Mouse (Mus musculus) ES-Bruce4 (cell line): ENCODE measurements around the gene Edf1. TPM values are rescaled to one million over a fixed set of nuclear protein-coding genes. Genes with fewer than 3 reads are reported as not detected.

Experiments
- H3K27ac ChIP-seq: 2 replicates; pipeline ENCODE4 v1.5.1; 2012; ENCODE audit warnings: low read length, inconsistent platforms; ENCODE audit not compliant: insufficient read depth
- H3K27me3 ChIP-seq: 2 replicates; pipeline ENCODE4 v1.6.1; 2012; ENCODE audit warnings: mild to moderate bottlenecking, low read length, inconsistent platforms; ENCODE audit not compliant: control insufficient read depth, poor library complexity, insufficient read depth, severe bottlenecking
- H3K36me3 ChIP-seq: 2 replicates; pipeline ENCODE4 v1.6.1; 2012; ENCODE audit warnings: inconsistent platforms, mild to moderate bottlenecking, low read length, moderate library complexity; ENCODE audit not compliant: control insufficient read depth, poor library complexity, insufficient read depth, severe bottlenecking
- H3K4me1 ChIP-seq: one replicate; pipeline ENCODE4 v1.8.1; 2011; ENCODE audit warnings: low read length; ENCODE audit not compliant: control insufficient read depth, insufficient read depth
- H3K4me3 ChIP-seq: 2 replicates; pipeline ENCODE4 v1.5.1; 2011; ENCODE audit warnings: low read depth, mild to moderate bottlenecking, low read length
- H3K9ac ChIP-seq: 2 replicates; pipeline ENCODE4 v1.6.1; 2012; ENCODE audit warnings: low read depth, mild to moderate bottlenecking, inconsistent platforms; ENCODE audit not compliant: poor library complexity, severe bottlenecking
- H3K9me3 ChIP-seq: replicated peaks from 2 replicates; pipeline ENCODE4 v1.6.1; 2012; ENCODE audit warnings: mild to moderate bottlenecking, low read length, inconsistent platforms; ENCODE audit not compliant: control insufficient read depth, poor library complexity, insufficient read depth, severe bottlenecking
- CTCF ChIP-seq: IDR thresholded peaks from one replicate; pipeline ENCODE4 v1.8.1; 2011; ENCODE audit warnings: low read depth, low read length
- EP300 ChIP-seq: IDR thresholded peaks from 2 replicates; pipeline ENCODE4 v1.6.1; 2011; ENCODE audit warnings: low read depth, low read length; ENCODE audit not compliant: insufficient read depth
- POLR2A ChIP-seq: IDR thresholded peaks from one replicate; pipeline ENCODE4 v1.8.1; 2011; ENCODE audit warnings: low read length; ENCODE audit not compliant: insufficient read depth
- polyA plus RNA-seq: library from polyadenylated mRNA; stranded (reverse); fragments of >200 nt; gene quantifications from 2 replicates; pipeline ENCODE4 v1.2.4, GENCODE M21; 2011; ENCODE audit warnings: low read depth; ENCODE audit not compliant: missing spikeins, insufficient read depth, insufficient read length

The Edf1 gene
- polyA plus RNA-seq, 1 experiment = 107 TPM

- no peak overlapping the region for H3K4me3 ChIP-seq
- no peaks in the 10 kb centered on the region for H3K36me3 ChIP-seq
- no peak overlapping the region for H3K9ac ChIP-seq
- H3K27me3 ChIP-seq = peaks cover 3% of the 10 kb centered on the region; the same call in 1 of the 2 replicates
- H3K27ac ChIP-seq = no peak overlapping the region
- TF ChIP-seq EP300 (no peak), CTCF (no peak), POLR2A (no peak)
- no peaks in the 10 kb centered on the region for H3K9me3 ChIP-seq
- H3K4me1 ChIP-seq = no peaks in the 10 kb centered on the region
Observed at GRCm38 (mm10) chr2:25608671-25609070, 51.0 kb downstream of the Edf1 start.

Other genes starting within 250 kb of the Edf1 start
- gene Grin1, start 238.7 kb upstream of the Edf1 start, polyA plus RNA-seq = 2.7 and 4.2 TPM in 2 replicates
- 45.6 and 57.3 TPM in 2 replicates for gene Man1b1, start 225.5 kb upstream of the Edf1 start, polyA plus RNA-seq
- gene Dpp7, start 201.5 kb upstream of the Edf1 start, polyA plus RNA-seq = 27.8 and 29.4 TPM in 2 replicates
- 49.8 and 51.1 TPM in 2 replicates for gene Uap1l1, start 192.2 kb upstream of the Edf1 start, polyA plus RNA-seq
- 19.2 and 22.4 TPM in 2 replicates for gene Sapcd2, start 185.5 kb upstream of the Edf1 start, polyA plus RNA-seq
- 4.2 and 5.6 TPM in 2 replicates for gene Entpd2, start 162.0 kb upstream of the Edf1 start, polyA plus RNA-seq
- gene Npdc1, start 158.5 kb upstream of the Edf1 start, polyA plus RNA-seq = 29.7 and 40.9 TPM in 2 replicates
- not detected in 2 replicates for gene Fut7, start 134.6 kb upstream of the Edf1 start, polyA plus RNA-seq
- gene Abca2, start 129.1 kb upstream of the Edf1 start, polyA plus RNA-seq = 14.0 and 14.2 TPM in 2 replicates
- not detected in 2 replicates for gene Clic3, start 101.0 kb upstream of the Edf1 start, polyA plus RNA-seq
- 3.7 and 5.7 TPM in 2 replicates for gene Paxx, start 96.8 kb upstream of the Edf1 start, polyA plus RNA-seq
- gene Ptgds, start 87.8 kb upstream of the Edf1 start, polyA plus RNA-seq = 0.57 TPM in 1 of 2 replicates, not detected in the other
- gene Lcn12, start 63.9 kb upstream of the Edf1 start, polyA plus RNA-seq = not detected in 2 replicates
- gene Fbxw5, start 57.1 kb upstream of the Edf1 start, polyA plus RNA-seq = 16.4 and 18.4 TPM in 2 replicates
- gene C8g, start 56.1 kb upstream of the Edf1 start, polyA plus RNA-seq = 3.5 and 4.9 TPM in 2 replicates
- 9.4 and 9.8 TPM in 2 replicates for gene Traf2, start 10.9 kb upstream of the Edf1 start, polyA plus RNA-seq
- 0.65 and 3.7 TPM in 2 replicates for gene Mamdc4, start 17.0 kb downstream of the Edf1 start, polyA plus RNA-seq
- gene Phpt1, start 17.4 kb downstream of the Edf1 start, polyA plus RNA-seq = 37.0 and 47.9 TPM in 2 replicates
- 0.55 and 0.70 TPM in 2 replicates for gene Ajm1, start 23.9 kb downstream of the Edf1 start, polyA plus RNA-seq
- 72.5 and 80.2 TPM in 2 replicates for gene Rabl6, start 50.7 kb downstream of the Edf1 start, polyA plus RNA-seq
- gene Ccdc183, start 59.8 kb downstream of the Edf1 start, polyA plus RNA-seq = not detected in 2 replicates
- 12.3 and 13.4 TPM in 2 replicates for gene Tmem141, start 64.2 kb downstream of the Edf1 start, polyA plus RNA-seq
- not detected in 2 replicates for gene Fcna, start 70.2 kb downstream of the Edf1 start, polyA plus RNA-seq
- not detected in 2 replicates for gene Lcn8, start 95.3 kb downstream of the Edf1 start, polyA plus RNA-seq
- gene Lcn5, start 100.1 kb downstream of the Edf1 start, polyA plus RNA-seq = not detected in 2 replicates
- not detected in 2 replicates for gene Lcn6, start 118.9 kb downstream of the Edf1 start, polyA plus RNA-seq
- gene Lcn10, start 124.9 kb downstream of the Edf1 start, polyA plus RNA-seq = not detected in 2 replicates
- not detected in 2 replicates for gene Obp2a, start 142.2 kb downstream of the Edf1 start, polyA plus RNA-seq
- gene Bmyc, start 148.9 kb downstream of the Edf1 start, polyA plus RNA-seq = 10.5 and 17.0 TPM in 2 replicates
- gene Obp2b, start 179.2 kb downstream of the Edf1 start, polyA plus RNA-seq = not detected in 2 replicates
- gene Lcn3, start 207.7 kb downstream of the Edf1 start, polyA plus RNA-seq = not detected in 2 replicates
- not detected in 2 replicates for gene Lcn11, start 219.2 kb downstream of the Edf1 start, polyA plus RNA-seq
- not detected in 2 replicates for gene Gm13539, start 224.4 kb downstream of the Edf1 start, polyA plus RNA-seq